Mouse (Mus musculus) fat pad, adult 2 months (tissue): ENCODE data around the gene Rap2b.

Experiments used
- DNase-seq: peaks from one replicate; pipeline ENCODE4 v3.0.0-alpha.2; 2011; ENCODE audit warnings: low read depth, low spot score; ENCODE audit errors: extremely low read depth

The Rap2b gene

DNA sequence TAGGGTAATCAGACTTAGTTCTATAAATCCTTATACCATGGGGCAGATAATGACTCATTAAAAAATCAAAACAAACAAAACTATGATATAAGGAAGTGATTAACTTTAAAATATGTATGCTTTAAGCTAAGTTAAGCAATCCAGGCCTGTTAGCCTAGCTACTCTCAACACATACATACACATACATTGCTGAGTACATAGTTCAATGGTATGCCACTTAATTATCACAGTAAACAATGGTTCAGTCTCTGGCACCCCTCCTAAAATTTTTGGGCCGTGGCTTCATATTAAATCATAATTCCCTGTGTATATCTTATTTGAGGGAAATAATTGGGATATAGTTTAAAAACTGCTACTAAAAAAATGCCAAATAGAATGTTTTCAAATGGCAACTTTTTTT is at the start of gene Rap2b:
TSS of gene Rap2b (plus strand) at position 301 of the 400 bp plus-strand sequence.
- DNase-seq, result no peak

DNA sequence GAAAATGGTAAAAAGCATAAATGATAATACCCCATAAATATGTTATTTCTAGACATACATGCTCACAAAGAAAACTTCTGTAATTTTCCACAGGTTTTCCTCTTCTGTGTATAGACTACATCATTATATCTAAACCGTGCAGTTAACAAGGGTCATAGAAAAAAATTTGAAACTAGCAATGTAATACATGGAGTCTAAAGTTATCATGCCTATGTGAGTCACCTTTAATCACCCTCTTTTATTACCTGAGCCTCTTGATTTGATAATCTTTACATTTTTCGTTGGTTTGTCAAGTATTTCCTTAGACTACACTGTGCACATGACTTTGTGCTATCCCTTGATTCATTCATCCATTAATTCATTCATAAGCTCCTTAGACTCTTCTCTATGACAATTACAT is 46.4 kb upstream of the Rap2b start:
- DNase-seq, result no peak

DNA sequence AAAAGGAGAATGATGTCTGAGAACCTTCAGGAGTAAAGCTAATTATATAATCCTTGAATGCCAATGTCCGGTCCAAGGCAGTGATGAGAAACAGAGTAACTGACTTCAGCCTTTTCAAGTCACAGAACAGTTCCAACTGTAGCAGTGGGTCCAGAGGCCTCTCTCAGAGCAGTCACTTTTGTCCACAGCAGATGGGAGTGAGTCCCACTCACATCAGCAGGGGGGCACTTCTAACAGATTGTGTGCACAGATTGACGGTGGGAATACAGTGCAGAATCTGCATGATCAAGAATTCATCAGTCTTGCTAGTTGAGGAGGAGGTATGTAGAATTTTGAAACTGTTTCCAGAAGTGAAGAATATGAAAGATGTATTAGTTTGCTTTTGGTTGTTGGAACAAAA is 41.4 kb upstream of the Rap2b start:
- no peak for DNase-seq

- DNase-seq, result no peak
Measured at GRCm38 (mm10) chr3:61321632-61322031, 39.8 kb upstream of the Rap2b start.

DNA sequence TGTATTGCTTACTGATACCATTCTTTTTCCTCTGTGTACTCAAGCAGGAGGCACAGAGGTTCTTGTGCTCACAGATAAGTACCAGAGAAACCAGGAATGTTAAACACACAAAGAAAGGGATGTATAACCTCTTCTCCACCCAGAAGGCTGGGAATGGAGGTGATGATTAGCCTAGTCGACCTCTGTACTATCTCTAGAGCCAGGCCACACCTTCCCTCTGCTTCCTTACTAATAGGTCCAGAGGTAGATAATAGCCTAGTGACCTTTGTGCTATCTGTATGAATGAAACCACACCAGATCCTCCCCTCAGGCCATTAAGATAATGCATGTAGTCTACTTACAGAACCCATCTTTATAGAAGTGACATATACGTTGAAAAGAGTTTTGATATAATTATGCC is 25.2 kb upstream of the Rap2b start:
- DNase-seq, result no peak

- peak; percentile 55 for DNase-seq
Measured at GRCm38 (mm10) chr3:61337230-61337629, 24.2 kb upstream of the Rap2b start.

DNA sequence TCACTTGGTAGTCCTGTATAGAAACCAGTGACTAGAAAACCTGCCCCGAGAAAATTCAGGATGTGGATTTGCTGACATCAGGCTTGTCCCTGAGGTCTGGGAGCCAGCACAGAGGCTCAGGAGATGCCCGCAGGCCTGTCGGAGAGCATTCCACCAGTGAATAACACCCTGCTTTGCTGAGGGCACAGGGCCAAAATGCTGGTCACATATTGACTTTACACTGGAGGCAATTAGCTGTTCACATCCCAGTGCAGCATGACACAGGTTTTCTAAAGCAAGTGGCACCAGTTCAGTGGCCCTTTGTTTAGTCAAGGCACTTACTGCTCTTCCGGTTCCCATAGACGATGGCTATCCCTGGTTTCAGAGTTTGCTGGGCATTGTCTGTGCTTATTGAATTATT is 21.1 kb upstream of the Rap2b start:
- DNase-seq, result no peak

DNA sequence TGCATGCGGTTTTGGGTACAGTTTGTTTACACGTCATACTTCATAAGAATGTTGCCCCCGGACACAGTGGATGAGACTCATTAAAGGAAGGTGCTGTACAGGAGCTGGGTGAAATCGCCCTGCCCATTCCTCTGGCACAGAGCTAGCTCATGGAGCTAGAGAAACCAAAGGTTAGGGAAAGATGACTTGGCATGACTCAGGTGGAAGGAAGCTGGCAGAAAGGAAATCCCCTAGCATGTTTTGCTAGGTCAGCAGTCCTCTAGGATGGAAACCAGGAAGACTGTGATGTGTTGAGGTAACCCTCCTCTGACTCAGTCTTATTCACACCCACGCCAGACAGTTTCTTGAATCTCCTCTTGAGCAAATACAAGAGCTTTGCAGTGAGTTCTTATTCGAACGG is 17.4 kb upstream of the Rap2b start:
- no peak for DNase-seq

- no peak for DNase-seq
Measured at GRCm38 (mm10) chr3:61345636-61346035, 15.8 kb upstream of the Rap2b start.

GRCm38 (mm10) chr3:61348036-61348614 is 13.3 kb upstream of the Rap2b start:
- DNase-seq, result no peak

- DNase-seq, result no peak
Measured at GRCm38 (mm10) chr3:61349433-61349832, 12.0 kb upstream of the Rap2b start.

DNA sequence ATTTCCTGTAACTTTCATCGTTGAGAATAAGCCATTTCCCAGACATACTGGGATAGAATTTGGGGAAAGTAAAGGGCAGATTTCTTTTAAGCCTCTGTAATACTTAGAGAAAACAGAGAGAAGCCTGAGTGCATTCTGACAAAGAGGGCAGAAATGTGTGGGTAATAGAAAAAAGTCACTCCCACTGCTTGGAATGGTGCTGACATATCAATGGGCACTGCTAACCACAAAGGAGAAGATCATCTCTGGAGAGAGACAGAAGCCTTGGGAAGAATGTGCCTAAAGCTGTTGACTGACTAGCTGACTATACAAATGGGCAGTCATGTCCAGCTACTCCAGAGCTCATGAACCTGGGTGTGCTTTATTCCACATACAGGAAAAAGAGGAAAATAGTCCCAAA is 6.0 kb upstream of the Rap2b start:
- no peak for DNase-seq

GRCm38 (mm10) chr3:61358107-61358506 is 3.3 kb upstream of the Rap2b start:
- no peak for DNase-seq

- no peak for DNase-seq
Measured at GRCm38 (mm10) chr3:61358756-61359293, 2.6 kb upstream of the Rap2b start.

- DNase-seq, result no peak
Measured at GRCm38 (mm10) chr3:61362821-61363160, 1.4 kb downstream of the Rap2b start.

- peak; percentile 99 for DNase-seq
Measured at GRCm38 (mm10) chr3:61363161-61363988, 1.9 kb downstream of the Rap2b start.

DNA sequence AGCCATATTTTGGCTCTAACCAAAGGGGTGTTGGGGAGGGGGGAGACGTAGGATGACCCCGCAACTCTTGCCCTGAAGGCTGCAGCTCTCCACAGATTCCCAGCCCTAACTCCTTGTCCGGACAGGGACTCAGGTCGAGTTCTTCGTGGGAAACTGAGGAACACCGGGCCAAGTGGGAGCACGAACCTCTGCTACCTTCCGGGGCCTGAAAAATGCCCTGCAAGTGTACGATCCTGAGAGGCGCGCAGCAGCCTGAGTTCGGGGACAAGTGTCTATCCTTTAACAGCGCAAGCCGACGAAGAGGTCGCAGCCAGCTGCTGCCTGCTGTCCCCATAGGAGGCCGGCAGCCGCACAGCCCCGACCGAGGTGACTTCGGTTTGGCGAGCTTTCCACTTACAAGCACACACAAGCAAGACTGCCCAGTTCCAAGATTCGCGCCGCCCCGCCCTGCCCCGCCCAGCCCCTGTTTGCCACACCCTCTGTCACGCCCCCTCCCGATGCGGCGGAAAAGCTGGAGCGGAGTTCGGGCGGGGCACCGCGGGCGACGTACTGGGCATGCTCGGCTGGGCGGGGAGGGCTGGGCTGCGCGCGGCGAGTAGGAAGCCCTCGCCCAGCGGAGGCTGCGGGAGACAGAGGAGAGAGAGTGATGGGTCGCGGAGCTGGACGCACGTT is 2.7 kb downstream of the Rap2b start:
- no peak for DNase-seq

GRCm38 (mm10) chr3:61364661-61364977 is 3.2 kb downstream of the Rap2b start:
- DNase-seq, result no peak

- no peak for DNase-seq
Measured at GRCm38 (mm10) chr3:61364978-61365778, 3.7 kb downstream of the Rap2b start.

DNA sequence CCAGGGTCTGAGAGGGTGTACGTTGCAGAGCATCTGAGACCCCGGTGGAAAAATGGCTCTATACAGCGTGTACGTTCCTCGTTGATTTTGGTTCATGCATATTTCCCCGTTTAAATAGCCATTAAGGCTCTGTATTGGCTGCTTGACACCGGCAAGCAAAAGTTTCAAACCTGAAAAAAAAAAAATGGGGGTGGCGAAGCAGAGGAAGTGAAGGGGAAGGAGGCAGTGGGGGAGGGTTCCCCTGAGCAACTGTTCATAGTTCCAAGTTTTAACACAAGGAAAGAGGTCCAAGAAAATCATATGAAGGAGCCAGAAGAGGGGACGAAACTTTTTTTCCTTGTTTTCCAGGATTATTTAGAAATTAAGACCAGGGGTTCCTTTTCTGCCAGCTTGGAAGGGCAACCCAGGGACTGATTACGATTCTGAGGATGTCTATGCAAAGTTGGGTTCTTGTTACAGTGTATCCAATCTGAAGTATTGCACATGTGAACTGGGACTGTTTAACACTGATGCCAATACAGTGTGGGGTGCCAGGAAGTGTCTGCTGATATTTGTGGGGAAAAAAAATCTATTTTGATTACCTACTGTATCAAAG is 4.4 kb downstream of the Rap2b start, which contains the start of gene B430305J03Rik:
TSS of gene B430305J03Rik (minus strand) at position 173 of the 595 bp plus-strand sequence.
- no peak for DNase-seq

GRCm38 (mm10) chr3:61368446-61368845 is 7.0 kb downstream of the Rap2b start:
- DNase-seq, result no peak
